Mouse (Mus musculus) hindbrain, embryonic 15.5 days (tissue): ENCODE results near the gene Xxylt1. TPM values are rescaled to one million over a fixed set of nuclear protein-coding genes. Genes with fewer than 3 reads are reported as not detected.

Source experiments
- ATAC-seq: fragments of 200-750 bp; cut with Nextera tagmentation; 2 replicates; pipeline ENCODE4 v1.8.0; 2017; ENCODE audit warnings: low read depth, moderate number of reproducible peaks, moderate TSS enrichment; ENCODE audit not compliant: low FRiP score
- H3K27ac ChIP-seq: fragments of 300-500 bp; sonication (generic); replicated peaks from 2 replicates; pipeline ENCODE4 v1.5.1; 2015; ENCODE audit warnings: mild to moderate bottlenecking, inconsistent platforms
- H3K27me3 ChIP-seq: fragments of 300-500 bp; sonication (generic); 2 replicates; pipeline ENCODE4 v1.6.1; 2015; ENCODE audit warnings: control low read depth, inconsistent platforms
- H3K36me3 ChIP-seq: fragments of 300-500 bp; sonication (generic); 2 replicates; pipeline ENCODE4 v1.6.1; 2015; ENCODE audit warnings: control low read depth, inconsistent platforms
- H3K4me1 ChIP-seq: fragments of 300-500 bp; sonication (generic); replicated peaks from 2 replicates; pipeline ENCODE4 v1.6.1; 2015; ENCODE audit warnings: control low read depth, inconsistent platforms
- H3K4me2 ChIP-seq: fragments of 300-500 bp; sonication (generic); 2 replicates; pipeline ENCODE4 v1.6.1; 2015; ENCODE audit warnings: moderate library complexity, mild to moderate bottlenecking, inconsistent platforms
- H3K4me3 ChIP-seq: fragments of 300-500 bp; sonication (generic); 2 replicates; pipeline ENCODE4 v1.5.1; 2015; ENCODE audit warnings: mild to moderate bottlenecking, inconsistent platforms
- H3K9ac ChIP-seq: fragments of 300-500 bp; sonication (generic); 2 replicates; pipeline ENCODE4 v1.6.1; 2015; ENCODE audit warnings: inconsistent platforms
- H3K9me3 ChIP-seq: fragments of 300-500 bp; sonication (generic); 2 replicates; pipeline ENCODE4 v1.6.1; 2016; ENCODE audit warnings: control low read depth, inconsistent platforms
- WGBS: fragments of 180-500 bp; shearing (Covaris S2); methylation state at CpG from one replicate; pipeline ENCODE4 v1.1.7; 2015; 5-methylcytosine and 5-hydroxymethylcytosine counted together
- polyA plus RNA-seq: library from polyadenylated mRNA; unstranded; fragments of >200 nt; fragmentation: Nextera tagmentation; extraction: Ambion mirVana; gene quantifications from 2 replicates; pipeline ENCODE4 v1.2.1, GENCODE M21; 2015

Xxylt1 gene
- polyA plus RNA-seq, 1 experiment from 2014 or later = 17.3 TPM

GRCm38 (mm10) chr16:31074324-31074908, 6.8 kb downstream of the Xxylt1 start:
- Histone ChIP-seq H3K4me1 (peaks cover 21% of the 10 kb centered on the region), H3K4me2 (no peak overlapping the region), H3K27me3 (no peaks in the 10 kb centered on the region), H3K27ac (no peak overlapping the region), H3K36me3 (no peaks in the 10 kb centered on the region), H3K9ac (no peak overlapping the region), H3K4me3 (no peak overlapping the region), H3K9me3 (no peaks in the 10 kb centered on the region)
- ATAC-seq = no peak
- whole genome bisulfite sequencing = 78% methylated on average over 3 of the region's 3 CpGs

GRCm38 (mm10) chr16:31071731-31072130, 9.5 kb downstream of the Xxylt1 start:
- H3K9ac ChIP-seq = no peak overlapping the region
- 89% methylated on average over 6 of the region's 6 CpGs for WGBS
- H3K36me3 ChIP-seq = no peaks in the 10 kb centered on the region
- no peak overlapping the region for H3K4me3 ChIP-seq
- no peak for ATAC-seq
- H3K4me2 ChIP-seq = no peak overlapping the region
- H3K27me3 ChIP-seq = no peaks in the 10 kb centered on the region
- H3K4me1 ChIP-seq = peaks cover 12% of the 10 kb centered on the region; the same call in 1 of the 2 replicates
- no peak overlapping the region for H3K27ac ChIP-seq
- no peaks in the 10 kb centered on the region for H3K9me3 ChIP-seq

DNA sequence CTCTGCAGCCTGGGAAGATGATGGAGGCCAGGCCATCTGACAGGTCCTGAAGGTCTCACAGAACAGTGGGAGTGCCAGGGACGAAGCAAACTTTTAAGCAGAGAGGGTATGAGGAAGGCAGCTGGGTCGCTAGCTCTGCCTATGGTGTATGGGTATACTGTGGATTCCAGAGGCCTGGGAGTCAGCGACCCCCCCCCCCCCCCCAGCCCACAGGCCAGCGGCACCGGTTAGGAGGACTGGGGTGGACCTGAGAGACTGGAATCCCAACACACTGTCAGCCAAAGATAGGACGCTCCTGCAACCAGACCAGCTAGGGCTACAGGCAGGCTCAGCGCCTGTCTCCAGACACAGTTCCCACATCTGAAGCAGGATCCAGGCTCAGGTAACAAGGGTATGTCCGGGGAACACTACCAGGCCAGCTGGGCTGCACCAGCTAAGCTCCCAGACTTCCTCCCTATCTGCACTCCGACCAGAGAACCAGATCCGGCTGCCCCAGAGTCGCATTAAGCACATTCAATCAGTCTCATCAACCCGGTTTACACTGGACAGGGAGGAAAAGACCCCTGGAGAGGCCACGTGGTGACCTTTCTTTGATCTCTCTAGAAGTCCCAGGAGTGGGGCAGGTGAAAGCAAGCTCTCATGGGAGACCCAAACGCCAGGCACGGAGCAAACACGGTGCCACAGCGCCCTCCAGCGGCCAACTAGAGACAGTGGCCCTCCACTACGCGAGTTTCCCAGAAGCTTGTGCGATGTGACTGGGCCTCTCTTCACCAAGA, 10.7 kb downstream of the Xxylt1 start:
- H3K9ac ChIP-seq = no peak overlapping the region
- H3K4me1 ChIP-seq = peaks cover 12% of the 10 kb centered on the region; the same call in 1 of the 2 replicates
- 23% methylated on average over 20 of the region's 21 CpGs for WGBS
- H3K9me3 ChIP-seq = no peaks in the 10 kb centered on the region
- H3K27me3 ChIP-seq = no peaks in the 10 kb centered on the region
- ATAC-seq = peak; percentile 68
- no peak overlapping the region for H3K4me3 ChIP-seq
- peak overlapping the region; percentile 47 for H3K4me2 ChIP-seq
- H3K27ac ChIP-seq = no peak overlapping the region
- H3K36me3 ChIP-seq = no peaks in the 10 kb centered on the region

DNA sequence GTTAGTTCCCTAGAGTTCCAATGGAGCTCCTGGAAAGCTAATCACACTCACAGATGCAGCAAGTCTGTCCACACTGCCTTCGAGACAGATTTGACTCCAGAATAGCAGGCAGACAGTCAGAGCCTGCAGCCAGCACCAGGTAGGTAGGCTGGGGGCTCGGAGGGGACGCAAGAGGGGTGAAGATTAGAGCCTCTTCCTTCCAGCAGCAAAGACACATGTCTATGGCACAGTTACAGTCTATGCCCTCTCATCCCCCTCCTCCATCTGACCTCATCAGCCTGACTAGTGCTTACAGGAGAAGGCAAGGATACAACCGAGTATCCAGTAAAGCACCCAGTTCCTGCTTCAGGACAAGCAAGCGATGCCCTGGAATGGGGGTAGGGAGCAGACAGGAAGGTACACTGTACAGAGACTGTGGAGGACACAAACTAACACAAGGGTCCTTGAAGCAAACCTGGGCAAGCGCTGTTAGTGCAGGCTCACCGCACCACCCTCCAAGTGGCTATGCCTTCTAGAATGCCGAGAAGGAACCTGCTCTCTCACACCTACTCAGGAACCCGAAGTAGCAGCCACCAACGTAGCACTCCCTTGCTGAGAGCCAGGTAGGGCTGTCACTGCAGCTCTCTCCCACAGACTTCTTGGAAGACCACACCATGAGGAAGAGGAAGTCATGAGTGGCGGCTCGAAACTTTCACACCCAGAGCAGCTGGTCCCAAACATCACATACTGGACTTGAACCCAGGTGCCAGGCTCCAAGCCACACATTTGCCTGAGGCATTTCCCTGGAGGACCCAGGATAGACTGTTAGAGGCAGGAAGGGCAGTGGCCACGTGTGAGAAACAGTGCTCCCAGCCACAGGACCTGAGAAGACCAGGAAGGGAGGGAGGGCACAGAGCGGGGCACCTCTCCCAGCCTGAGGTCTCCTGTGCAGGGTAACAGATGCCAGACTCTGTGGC, 11.7 kb downstream of the Xxylt1 start:
- no peak overlapping the region for H3K4me3 ChIP-seq
- H3K4me1 ChIP-seq = peaks cover 12% of the 10 kb centered on the region; the same call in 1 of the 2 replicates
- H3K9me3 ChIP-seq = no peaks in the 10 kb centered on the region
- no peak for ATAC-seq
- no peak overlapping the region for H3K4me2 ChIP-seq
- 87% methylated on average over 14 of the region's 14 CpGs for WGBS
- H3K9ac ChIP-seq = no peak overlapping the region
- H3K36me3 ChIP-seq = no peaks in the 10 kb centered on the region
- no peaks in the 10 kb centered on the region for H3K27me3 ChIP-seq
- H3K27ac ChIP-seq = no peak overlapping the region

DNA sequence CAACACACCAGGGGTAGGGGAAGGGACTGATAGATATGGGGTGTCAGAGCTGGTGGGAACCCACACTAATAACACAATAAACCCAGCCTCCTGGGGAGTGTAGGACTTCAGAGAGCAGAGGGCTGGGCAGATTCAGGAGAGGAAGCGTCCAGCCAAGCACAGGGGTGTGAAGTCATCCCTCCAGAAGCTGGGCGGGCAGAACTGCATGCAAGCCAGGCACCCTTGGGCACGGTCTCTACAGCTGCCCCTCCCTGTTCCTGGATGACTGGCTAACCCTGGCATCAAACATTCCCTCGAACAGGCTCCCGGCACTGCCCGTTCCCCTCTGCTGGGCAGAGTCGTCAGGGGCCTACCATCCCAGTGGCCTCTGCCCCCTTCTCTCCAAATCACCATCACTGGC, 13.0 kb downstream of the Xxylt1 start:
- Histone ChIP-seq H3K4me2 (no peak overlapping the region), H3K4me3 (no peak overlapping the region), H3K27me3 (no peaks in the 10 kb centered on the region), H3K9ac (no peak overlapping the region), H3K4me1 (peaks cover 12% of the 10 kb centered on the region; the same call in 1 of the 2 replicates), H3K36me3 (no peaks in the 10 kb centered on the region), H3K9me3 (no peaks in the 10 kb centered on the region), H3K27ac (no peak overlapping the region)
- 86% methylated on average over 7 of the region's 7 CpGs for WGBS
- no peak for ATAC-seq

GRCm38 (mm10) chr16:31066344-31067098, 14.7 kb downstream of the Xxylt1 start:
- WGBS = 66% methylated on average over 15 of the region's 15 CpGs
- Histone ChIP-seq H3K4me3 (no peak overlapping the region), H3K4me1 (peaks cover 12% of the 10 kb centered on the region; the same call in 1 of the 2 replicates), H3K27ac (peak overlapping the region; percentile 25; the same call in 1 of the 2 replicates), H3K4me2 (no peak overlapping the region), H3K9me3 (no peaks in the 10 kb centered on the region), H3K36me3 (no peaks in the 10 kb centered on the region), H3K27me3 (no peaks in the 10 kb centered on the region), H3K9ac (no peak overlapping the region)
- ATAC-seq = no peak

DNA sequence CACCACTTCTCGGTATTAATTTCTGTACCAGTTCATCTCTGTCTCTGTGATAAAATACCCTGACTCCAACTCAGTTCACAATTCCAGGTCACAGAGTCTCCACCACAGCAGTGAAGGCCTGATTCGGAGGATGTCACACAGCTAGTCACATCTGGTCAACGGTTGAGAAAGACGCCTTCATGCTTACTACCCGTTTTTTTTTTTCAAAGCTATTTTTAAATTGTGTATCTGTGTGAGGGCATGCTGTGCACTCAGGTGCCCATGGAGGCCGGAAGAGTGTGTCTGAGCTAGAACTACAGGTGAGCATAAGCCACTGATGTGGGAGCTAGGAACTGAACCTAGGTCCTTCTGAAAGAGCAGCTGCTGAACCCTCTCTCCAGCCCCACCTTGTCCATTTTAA, 16.4 kb downstream of the Xxylt1 start:
- WGBS = 93% methylated on average over 6 of the region's 6 CpGs
- Histone ChIP-seq H3K4me3 (no peak overlapping the region), H3K4me1 (no peaks in the 10 kb centered on the region), H3K27ac (no peak overlapping the region), H3K9ac (no peak overlapping the region), H3K36me3 (no peaks in the 10 kb centered on the region), H3K4me2 (no peak overlapping the region), H3K9me3 (no peaks in the 10 kb centered on the region), H3K27me3 (no peaks in the 10 kb centered on the region)
- no peak for ATAC-seq

GRCm38 (mm10) chr16:31062918-31063317, 18.3 kb downstream of the Xxylt1 start:
- no peak for ATAC-seq
- Histone ChIP-seq H3K4me3 (no peak overlapping the region), H3K9ac (no peak overlapping the region), H3K9me3 (no peaks in the 10 kb centered on the region), H3K27ac (no peak overlapping the region), H3K4me1 (peaks cover 9% of the 10 kb centered on the region; the same call in 1 of the 2 replicates), H3K4me2 (no peak overlapping the region), H3K36me3 (no peaks in the 10 kb centered on the region), H3K27me3 (no peaks in the 10 kb centered on the region)
- 78% methylated on average over 3 of the region's 3 CpGs for WGBS

DNA sequence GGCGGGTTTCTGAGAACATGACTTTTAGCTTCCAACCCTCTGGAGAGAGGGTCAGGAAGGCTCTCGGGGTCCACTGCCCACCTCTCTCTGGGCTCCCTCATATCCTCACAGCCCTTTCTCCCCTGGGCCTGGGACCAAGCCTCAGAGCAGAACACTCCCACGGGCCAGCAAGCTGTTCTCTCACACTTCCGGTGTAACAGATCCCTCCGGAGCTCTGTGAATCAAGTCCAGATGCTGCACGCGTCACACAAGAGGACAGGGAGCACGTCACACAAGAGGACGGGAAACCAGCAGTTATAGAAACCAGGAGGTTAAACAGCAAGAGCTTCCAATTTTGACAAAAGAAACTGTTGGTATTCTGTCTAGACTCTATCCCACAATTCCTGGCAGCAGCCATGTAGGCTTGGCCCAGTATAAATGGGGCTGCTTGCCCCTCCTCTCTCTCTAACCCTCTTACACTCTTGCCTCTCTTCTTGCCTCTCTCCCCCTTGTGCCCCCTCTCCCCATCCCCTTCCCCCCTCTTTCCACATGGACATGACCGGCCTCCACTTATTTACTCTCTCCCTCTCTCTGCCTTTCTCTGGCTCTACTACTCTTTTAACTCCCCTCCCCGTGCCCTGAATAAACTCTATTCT, 19.9 kb downstream of the Xxylt1 start:
- no peak overlapping the region for H3K9ac ChIP-seq
- H3K4me3 ChIP-seq = no peak overlapping the region
- 0 out of 2 replicates have a peak, but pooled peaks have one; percentile 40 for ATAC-seq
- H3K4me1 ChIP-seq = peaks cover 9% of the 10 kb centered on the region; the same call in 1 of the 2 replicates
- H3K27ac ChIP-seq = no peak overlapping the region
- no peaks in the 10 kb centered on the region for H3K27me3 ChIP-seq
- WGBS = 73% methylated on average over 11 of the region's 11 CpGs
- no peaks in the 10 kb centered on the region for H3K36me3 ChIP-seq
- H3K9me3 ChIP-seq = no peaks in the 10 kb centered on the region
- no peak overlapping the region for H3K4me2 ChIP-seq

DNA sequence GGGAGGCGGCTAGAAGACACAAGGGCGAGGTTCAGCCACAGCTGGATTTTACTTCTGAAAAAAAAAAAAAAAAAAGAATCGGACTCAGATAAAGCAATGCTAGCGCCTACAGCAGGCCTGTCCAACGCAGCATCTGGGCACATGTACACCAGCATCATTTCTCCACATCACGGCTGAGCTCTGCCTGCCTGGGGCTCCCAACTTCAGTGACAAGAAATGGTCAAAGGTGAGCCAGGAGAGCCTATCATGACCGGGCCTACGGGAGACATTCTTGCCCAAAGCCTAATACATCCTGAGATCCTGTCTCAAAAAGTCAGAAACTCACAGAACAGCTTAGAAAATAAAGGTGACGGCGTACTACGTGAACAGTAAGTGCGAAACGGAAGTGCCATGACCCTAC, 20.5 kb downstream of the Xxylt1 start:
- H3K27me3 ChIP-seq = no peaks in the 10 kb centered on the region
- H3K36me3 ChIP-seq = no peaks in the 10 kb centered on the region
- no peaks in the 10 kb centered on the region for H3K9me3 ChIP-seq
- H3K9ac ChIP-seq = no peak overlapping the region
- no peak overlapping the region for H3K4me2 ChIP-seq
- 97% methylated on average over 13 of the region's 13 CpGs for WGBS
- H3K4me1 ChIP-seq = peaks cover 9% of the 10 kb centered on the region; the same call in 1 of the 2 replicates
- no peak overlapping the region for H3K4me3 ChIP-seq
- no peak overlapping the region for H3K27ac ChIP-seq
- ATAC-seq = no peak

- H3K27me3 ChIP-seq = no peaks in the 10 kb centered on the region
- H3K4me3 ChIP-seq = no peak overlapping the region
- ATAC-seq = no peak
- H3K36me3 ChIP-seq = no peaks in the 10 kb centered on the region
- no peak overlapping the region for H3K27ac ChIP-seq
- WGBS = 98% methylated on average over 3 of the region's 3 CpGs
- H3K4me1 ChIP-seq = peaks cover 9% of the 10 kb centered on the region; the same call in 1 of the 2 replicates
- H3K9ac ChIP-seq = no peak overlapping the region
- no peak overlapping the region for H3K4me2 ChIP-seq
- no peaks in the 10 kb centered on the region for H3K9me3 ChIP-seq
These were observed 21.0 kb downstream of the Xxylt1 start for GRCm38 (mm10) chr16:31060226-31060625.
